1 mouse cellular context compared by ENCODE assay signal in genomic region chr7:27195681-27196611, GRCm38 (mm10).
TF ChIP-seq lines count a peak whose summit lies in the region.

Gene BC024978 (plus strand): TSS chr7:27195781.
Gene Snrpa (minus strand): TSS chr7:27196271.

TF ChIP-seq in MEL, 35 proteins besides CTCF, POLR2A, EP300 and RAD21 (continued from another document):
- TF ChIP-seq TCF12 (IDR thresholded peaks at IDR 0.05; ENCODE audit: low read depth, low read length) (peak; percentile 41), NRF1 (IDR thresholded peaks at IDR 0.05; ENCODE audit: insufficient read depth, low read depth, low read length, poor library complexity, severe bottlenecking) (no peak; the same call in 1 of the 2 replicates), KAT2A (conservative IDR thresholded peaks at IDR 0.05; ENCODE audit: low read depth, low read length) (peak; percentile 77; the same call in 1 of the 2 replicates)
